Mouse (Mus musculus) liver, embryonic 11.5 days (tissue): ENCODE measurements around the gene Txndc9. TPM values are rescaled to one million over a fixed set of nuclear protein-coding genes. Genes with fewer than 3 reads are reported as not detected.
"Not testable (repeated sequence)": the region's sequence is repeated elsewhere in the genome, so short reads cannot be mapped to it uniquely, and the experiment has no call there.

Source experiments
- ATAC-seq: fragments of 200-750 bp; cut with Nextera tagmentation; replicated peaks from 2 replicates; pipeline ENCODE4 v1.8.0; 2017; ENCODE audit warnings: moderate number of reproducible peaks, mild to moderate bottlenecking, moderate TSS enrichment, moderate library complexity; ENCODE audit not compliant: low FRiP score
- DNase-seq: peaks from one replicate; pipeline ENCODE4 v3.0.0-alpha.2; 2017; ENCODE audit warnings: low spot score
- H3K27ac ChIP-seq: fragments of 300-500 bp; sonication (generic); 2 replicates; pipeline ENCODE4 v1.5.1; 2014; ENCODE audit warnings: mild to moderate bottlenecking, low read depth, low read length, control low read depth
- H3K27me3 ChIP-seq: fragments of 300-500 bp; sonication (generic); replicated peaks from 2 replicates; pipeline ENCODE4 v1.6.1; 2014; ENCODE audit warnings: low read length, mixed read lengths; ENCODE audit not compliant: control insufficient read depth, insufficient read depth
- H3K36me3 ChIP-seq: fragments of 300-500 bp; sonication (generic); 2 replicates; pipeline ENCODE4 v1.6.1; 2014; ENCODE audit warnings: mild to moderate bottlenecking, low read length, moderate library complexity, mixed read lengths; ENCODE audit not compliant: control insufficient read depth, insufficient read depth
- H3K4me1 ChIP-seq: fragments of 300-500 bp; sonication (generic); replicated peaks from 2 replicates; pipeline ENCODE4 v1.6.1; 2014; ENCODE audit warnings: low read length, mixed read lengths; ENCODE audit not compliant: control insufficient read depth, insufficient read depth
- H3K4me2 ChIP-seq: fragments of 300-500 bp; sonication (generic); 2 replicates; pipeline ENCODE4 v1.6.1; 2014; ENCODE audit warnings: mild to moderate bottlenecking, control low read depth, moderate library complexity
- H3K4me3 ChIP-seq: fragments of 300-500 bp; sonication (generic); 2 replicates; pipeline ENCODE4 v1.5.1; 2014; ENCODE audit warnings: low read depth, low read length, control low read depth
- H3K9ac ChIP-seq: fragments of 300-500 bp; sonication (generic); 2 replicates; pipeline ENCODE4 v1.6.1; 2014; ENCODE audit warnings: low read depth, low read length, control low read depth
- H3K9me3 ChIP-seq: fragments of 300-500 bp; sonication (generic); 2 replicates; pipeline ENCODE4 v1.6.1; 2016; ENCODE audit warnings: low read length, inconsistent platforms, mixed read lengths; ENCODE audit not compliant: control insufficient read depth
- WGBS: fragments of 180-500 bp; shearing (Covaris S2); extraction: QIAGEN DNeasy Blood & Tissue Kit; methylation state at CpG from one replicate; pipeline ENCODE4 v1.1.7; 2014; 5-methylcytosine and 5-hydroxymethylcytosine counted together
- polyA plus RNA-seq: library from polyadenylated mRNA; unstranded; fragments of >200 nt; fragmentation: Nextera tagmentation; extraction: Ambion mirVana; gene quantifications from 2 replicates; pipeline ENCODE4 v1.2.1, GENCODE M21; 2014

Txndc9 gene
- polyA plus RNA-seq, 1 experiment from 2014 or later = 105 TPM

DNA sequence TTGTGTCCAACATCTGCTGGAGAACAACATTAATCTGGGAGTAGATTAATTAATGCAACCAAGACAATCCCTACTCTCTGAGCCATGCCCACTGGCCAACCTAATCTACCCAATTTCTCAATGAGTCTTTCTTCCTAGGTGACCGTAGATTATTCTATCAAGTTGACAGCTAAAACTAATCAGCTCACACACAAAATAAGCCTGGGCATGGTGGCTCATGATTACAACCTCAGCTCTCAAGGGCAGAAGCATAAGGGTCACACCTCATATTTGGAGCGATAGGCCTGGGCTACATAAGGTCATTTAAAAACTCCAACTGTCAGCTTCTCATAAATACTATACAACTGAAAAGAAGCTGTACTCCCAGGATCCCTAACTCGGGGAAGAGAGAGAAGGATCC, 1.5 kb downstream of the Txndc9 start:
- DNase-seq (no peak), ATAC-seq (no peak)
- H3K4me1 ChIP-seq = peaks cover 17% of the 10 kb centered on the region
- peaks cover 20% of the 10 kb centered on the region for H3K36me3 ChIP-seq
- H3K9ac ChIP-seq = peak overlapping the region; percentile 73
- no peaks in the 10 kb centered on the region for H3K27me3 ChIP-seq
- no peaks in the 10 kb centered on the region for H3K9me3 ChIP-seq
- H3K27ac ChIP-seq = peak overlapping the region; percentile 76
- WGBS = 27% methylated on average over 3 of the region's 3 CpGs
- peak overlapping the region; percentile 94 for H3K4me3 ChIP-seq
- peak overlapping the region; percentile 92 for H3K4me2 ChIP-seq

DNA sequence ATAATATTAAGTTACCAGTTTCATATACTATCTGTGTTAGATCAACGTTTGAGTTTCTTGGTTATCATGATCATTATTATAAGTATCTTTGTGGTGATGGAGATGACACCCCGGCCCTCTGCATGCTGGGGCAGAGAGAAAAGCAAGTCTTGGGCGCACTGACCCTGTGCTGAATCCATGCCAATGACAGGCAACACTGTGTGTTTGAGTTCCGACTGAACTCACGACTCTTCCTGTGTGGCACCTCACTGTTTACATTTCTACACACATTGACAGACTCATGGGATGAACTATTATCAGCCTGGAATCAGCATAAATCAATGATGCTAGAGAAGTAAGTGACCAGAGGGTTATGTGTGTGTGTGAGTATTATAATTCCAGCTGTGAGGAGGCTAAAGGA, 9.8 kb downstream of the Txndc9 start:
- DNase-seq (no peak), ATAC-seq (no peak)
- 92% methylated on average over 5 of the region's 5 CpGs for WGBS
- no peak overlapping the region for H3K9ac ChIP-seq
- no peak overlapping the region for H3K4me2 ChIP-seq
- H3K4me1 ChIP-seq = no peaks in the 10 kb centered on the region
- no peak overlapping the region for H3K4me3 ChIP-seq
- peaks cover 34% of the 10 kb centered on the region for H3K36me3 ChIP-seq
- no peaks in the 10 kb centered on the region for H3K9me3 ChIP-seq
- H3K27me3 ChIP-seq = no peaks in the 10 kb centered on the region
- no peak overlapping the region for H3K27ac ChIP-seq

DNA sequence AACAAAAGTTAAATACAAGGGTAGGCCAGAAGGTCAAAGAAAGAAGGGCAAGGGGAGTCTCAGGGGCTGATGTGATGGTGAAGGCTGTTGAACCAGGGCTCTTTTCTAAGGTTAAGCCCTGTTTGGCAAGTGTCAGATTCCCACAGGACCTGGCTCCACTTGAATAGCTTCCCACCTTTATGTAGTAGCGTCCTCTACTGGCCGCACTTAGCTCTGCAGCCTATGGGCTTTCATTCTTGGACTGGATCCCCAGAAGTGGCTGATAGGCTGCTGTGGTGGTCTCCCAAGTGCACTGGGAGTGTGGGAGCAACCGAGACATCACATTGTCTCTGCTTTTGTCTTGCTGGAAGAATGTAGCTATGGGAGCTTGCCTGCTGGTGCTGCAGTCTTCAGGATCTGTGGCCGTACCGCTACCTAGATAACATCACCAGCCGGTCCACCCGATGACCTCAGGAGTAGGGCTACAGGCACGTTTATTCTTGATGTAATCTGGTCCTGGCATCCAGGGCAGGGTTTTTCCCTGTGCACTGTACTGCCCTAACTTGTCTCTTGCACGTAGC, 11.8 kb downstream of the Txndc9 start:
- DNase-seq (no peak), ATAC-seq (no peak)
- no peak overlapping the region for H3K4me3 ChIP-seq
- H3K9me3 ChIP-seq = no peaks in the 10 kb centered on the region
- no peaks in the 10 kb centered on the region for H3K4me1 ChIP-seq
- H3K4me2 ChIP-seq = no peak overlapping the region
- no peaks in the 10 kb centered on the region for H3K27me3 ChIP-seq
- 78% methylated on average over 9 of the region's 9 CpGs for WGBS
- no peak overlapping the region for H3K9ac ChIP-seq
- peaks cover 27% of the 10 kb centered on the region for H3K36me3 ChIP-seq
- no peak overlapping the region for H3K27ac ChIP-seq

DNA sequence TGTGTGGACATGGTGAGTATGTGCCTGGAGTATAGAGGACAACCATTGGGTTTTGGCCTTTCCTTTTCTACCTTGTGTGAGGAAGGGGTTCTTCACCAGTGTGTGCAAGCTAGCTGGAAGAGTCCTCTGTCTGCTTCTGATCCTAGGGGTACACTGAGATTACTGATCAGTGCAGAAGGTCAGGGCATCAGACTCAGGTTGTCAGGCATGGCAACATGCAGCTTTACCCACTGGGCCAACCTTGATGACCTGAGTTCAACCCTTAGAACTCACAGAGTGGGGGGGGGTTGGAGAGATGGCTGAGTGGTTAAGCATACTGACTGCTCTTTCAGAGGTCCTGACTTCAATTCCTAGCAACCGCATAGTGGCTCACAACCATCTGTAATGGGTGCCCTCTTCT, 13.4 kb downstream of the Txndc9 start:
- no peak overlapping the region for H3K4me2 ChIP-seq
- H3K36me3 ChIP-seq = peaks cover 22% of the 10 kb centered on the region
- no peak overlapping the region for H3K27ac ChIP-seq
- H3K27me3 ChIP-seq = no peaks in the 10 kb centered on the region
- WGBS = 96% methylated on average over 1 of the region's 1 CpGs
- H3K4me1 ChIP-seq = no peaks in the 10 kb centered on the region
- no peak overlapping the region for H3K9ac ChIP-seq
- no peak overlapping the region for H3K4me3 ChIP-seq
- DNase-seq = no peak
- ATAC-seq = no peak
- no peaks in the 10 kb centered on the region for H3K9me3 ChIP-seq

DNA sequence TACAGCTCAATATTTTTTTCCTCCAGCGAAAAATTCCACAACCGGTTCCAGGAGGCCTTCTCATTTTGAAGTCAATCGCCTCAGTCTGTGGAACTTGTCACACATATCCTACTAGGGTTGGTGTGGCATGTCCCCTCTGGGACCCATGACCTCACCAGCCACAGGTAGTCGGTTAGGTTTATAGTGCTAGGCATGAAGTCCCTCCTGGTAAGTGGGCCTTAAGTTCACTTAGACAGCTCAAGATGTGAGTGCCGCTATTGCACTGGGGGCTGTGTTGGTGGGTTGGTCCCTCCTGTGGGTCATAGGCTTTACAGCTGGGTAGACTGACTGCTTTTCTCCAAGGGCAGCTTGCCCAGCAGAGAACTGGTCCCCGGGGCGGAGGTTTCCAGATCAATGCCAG, 20.4 kb downstream of the Txndc9 start:
- Histone ChIP-seq H3K4me3 (no peak overlapping the region), H3K4me2 (no peak overlapping the region), H3K9ac (no peak overlapping the region), H3K36me3 (no peaks in the 10 kb centered on the region), H3K9me3 (no peaks in the 10 kb centered on the region), H3K27me3 (no peaks in the 10 kb centered on the region), H3K27ac (no peak overlapping the region), H3K4me1 (no peaks in the 10 kb centered on the region)
- WGBS = 87% methylated on average over 7 of the region's 7 CpGs
- no peak for DNase-seq
- ATAC-seq = no peak

DNA sequence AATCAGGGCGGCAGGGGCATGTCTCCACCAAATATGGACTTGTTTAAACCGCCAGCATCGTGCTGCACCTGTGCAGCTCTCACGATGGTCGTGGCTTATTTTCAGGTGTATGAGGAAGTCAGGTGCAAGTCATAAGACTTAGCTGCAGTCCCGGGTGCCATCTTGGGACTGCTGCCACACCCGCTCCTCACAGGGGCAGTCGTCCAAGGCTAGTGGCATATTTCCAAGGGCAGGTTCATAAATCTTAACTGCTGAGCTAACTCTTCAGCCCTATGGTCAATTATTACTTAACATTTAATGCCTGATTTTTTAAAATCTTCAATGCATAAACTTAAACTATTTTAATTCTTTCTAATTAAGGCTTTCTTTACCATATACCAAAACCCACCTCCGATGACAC, 21.0 kb downstream of the Txndc9 start:
- ATAC-seq, H3K4me1 ChIP-seq: not testable (repeated sequence)

DNA sequence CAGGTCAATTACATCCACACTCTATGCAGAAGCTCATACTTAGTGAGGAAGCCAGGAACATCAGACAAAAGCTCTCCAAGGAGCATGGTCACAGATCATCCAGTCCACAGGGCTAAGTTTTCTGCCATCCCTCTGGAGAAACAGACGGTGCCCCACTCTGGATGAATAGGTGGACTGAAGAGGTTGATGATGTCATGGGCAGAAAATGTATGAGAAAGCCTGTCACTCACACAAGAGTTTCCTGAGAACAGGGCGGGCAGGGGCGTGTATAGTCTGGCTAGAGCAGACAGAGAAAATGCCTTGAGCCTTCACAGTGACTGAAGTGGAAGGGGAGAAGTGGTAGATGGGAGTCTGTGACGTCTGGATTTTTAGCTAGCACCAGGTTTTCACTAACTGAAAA, 26.2 kb downstream of the Txndc9 start:
- Histone ChIP-seq H3K36me3 (no peaks in the 10 kb centered on the region), H3K4me2 (no peak overlapping the region), H3K4me3 (no peak overlapping the region), H3K27me3 (no peaks in the 10 kb centered on the region), H3K9me3 (no peaks in the 10 kb centered on the region), H3K27ac (no peak overlapping the region), H3K4me1 (no peaks in the 10 kb centered on the region), H3K9ac (no peak overlapping the region)
- no peak for DNase-seq
- no peak for ATAC-seq
- 54% methylated on average over 4 of the region's 4 CpGs for WGBS

More for the DNA sequence above, 21.0 kb downstream of the Txndc9 start:
- 75% methylated on average over 9 of the region's 9 CpGs for WGBS
- H3K9me3 ChIP-seq, H3K4me2 ChIP-seq, H3K4me3 ChIP-seq, DNase-seq, H3K36me3 ChIP-seq, H3K9ac ChIP-seq, H3K27me3 ChIP-seq, H3K27ac ChIP-seq: not testable (repeated sequence)

DNA sequence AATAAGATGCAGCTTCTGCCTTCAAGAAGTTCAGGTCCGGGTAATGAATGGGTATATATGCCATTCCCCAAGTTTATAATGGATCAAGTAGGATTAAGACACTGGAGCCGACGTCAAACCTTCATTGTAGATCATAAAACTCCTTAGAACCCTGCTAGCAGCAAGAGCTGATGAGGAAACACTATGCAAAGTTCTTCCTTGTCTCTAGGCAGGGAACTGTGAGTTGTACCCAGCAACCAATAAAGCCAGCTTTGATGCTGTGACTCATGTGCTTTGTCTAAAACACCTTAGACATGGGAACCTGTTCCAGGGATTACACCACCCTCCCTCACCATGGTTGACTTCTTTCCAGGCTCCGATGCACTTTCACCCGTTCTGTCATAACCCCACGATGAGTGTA, 28.9 kb downstream of the Txndc9 start:
- WGBS = 83% methylated on average over 6 of the region's 6 CpGs
- ATAC-seq = no peak
- no peak for DNase-seq
- H3K27ac ChIP-seq = no peak overlapping the region
- no peaks in the 10 kb centered on the region for H3K36me3 ChIP-seq
- H3K9ac ChIP-seq = no peak overlapping the region
- no peak overlapping the region for H3K4me3 ChIP-seq
- H3K9me3 ChIP-seq = no peaks in the 10 kb centered on the region
- no peaks in the 10 kb centered on the region for H3K27me3 ChIP-seq
- no peak overlapping the region for H3K4me2 ChIP-seq
- H3K4me1 ChIP-seq = no peaks in the 10 kb centered on the region

DNA sequence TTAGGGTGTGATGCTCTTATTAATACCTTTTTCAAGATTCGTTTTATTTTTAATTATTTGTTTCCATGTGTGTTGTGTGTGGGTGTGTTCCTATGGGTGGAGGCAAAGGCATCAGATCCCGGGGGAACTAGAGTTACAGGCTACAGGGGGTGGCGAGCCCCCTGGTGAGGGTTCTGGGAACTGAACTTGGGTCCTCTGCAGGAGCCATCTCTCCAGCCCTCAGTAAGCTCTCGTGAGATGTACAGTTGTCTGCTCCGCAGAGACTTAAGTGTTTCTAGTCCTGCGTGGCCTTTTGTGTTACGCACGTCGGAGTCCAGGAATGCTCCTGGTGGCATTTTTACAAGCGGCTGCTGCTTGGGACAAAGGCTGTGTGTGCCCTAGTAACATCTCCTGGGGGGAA, 32.1 kb downstream of the Txndc9 start:
- Histone ChIP-seq H3K27ac (no peak overlapping the region), H3K9ac (no peak overlapping the region), H3K36me3 (no peaks in the 10 kb centered on the region), H3K4me1 (no peaks in the 10 kb centered on the region), H3K4me3 (no peak overlapping the region), H3K27me3 (no peaks in the 10 kb centered on the region), H3K9me3 (no peaks in the 10 kb centered on the region), H3K4me2 (no peak overlapping the region)
- ATAC-seq (no peak), DNase-seq (no peak)
- 65% methylated on average over 10 of the region's 10 CpGs for WGBS
